Mouse (Mus musculus) heart, postnatal 14 days (tissue): ENCODE data around the gene Adsl. TPM values are rescaled to one million over a fixed set of nuclear protein-coding genes. Genes with fewer than 3 reads are reported as not detected.
A peak's percentile ranks its signal among the peaks of the same experiment; 100 is the strongest.
"Not testable (repeated sequence)": the region's sequence is repeated elsewhere in the genome, so short reads cannot be mapped to it uniquely, and the experiment has no call there.

Experiments
- DNase-seq, 2 experiments: peaks; one replicate each; pipeline ENCODE4 v3.0.0; 2021 to 2022
- intact Hi-C: fragments of 180-260 bp; cut with DNase I; formaldehyde crosslinking; loops from one replicate; pipeline ENCODE4 v1.15.1; 2025
- long read RNA-seq, 2 experiments: library from polyadenylated mRNA; stranded (forward); transcript quantifications; one replicate each; pipeline ENCODE4 v2.0.0; 2021
- total RNA-seq, 2 experiments: library from RNA; stranded (reverse); gene quantifications; 2 replicates each; pipeline ENCODE4 v1.2.3; 2021

Adsl gene
- 10 to 100 TPM; 84.9 to 94.4 TPM for total RNA-seq
- long read RNA-seq, experiment 1, transcript Adsl-201 (13 exons, 3,711 nt), result major isoform, 178 of 200 reads
- long read RNA-seq, experiment 1, partial matches to known transcripts, result 6 of 200 reads
- long read RNA-seq, experiment 1, other reads (novel, unspliced or antisense), result 16 of 200 reads
- long read RNA-seq, experiment 2, transcript Adsl-201 (13 exons, 3,711 nt), result major isoform, 133 of 150 reads
- long read RNA-seq, experiment 2, partial matches to known transcripts, result 10 of 150 reads
- long read RNA-seq, experiment 2, other reads (novel, unspliced or antisense), result 7 of 150 reads

GRCm38 (mm10) chr15:80948145-80949135, at the start of gene Adsl:
Gene Adsl (plus strand): TSS chr15:80948490.
- intact Hi-C loops, result loop anchor here (2.0 kb wide), 1 partner anchor 242 kb away; no protein-coding TSS in a partner anchor
- peak; percentile 90 to 91 for DNase-seq

DNA sequence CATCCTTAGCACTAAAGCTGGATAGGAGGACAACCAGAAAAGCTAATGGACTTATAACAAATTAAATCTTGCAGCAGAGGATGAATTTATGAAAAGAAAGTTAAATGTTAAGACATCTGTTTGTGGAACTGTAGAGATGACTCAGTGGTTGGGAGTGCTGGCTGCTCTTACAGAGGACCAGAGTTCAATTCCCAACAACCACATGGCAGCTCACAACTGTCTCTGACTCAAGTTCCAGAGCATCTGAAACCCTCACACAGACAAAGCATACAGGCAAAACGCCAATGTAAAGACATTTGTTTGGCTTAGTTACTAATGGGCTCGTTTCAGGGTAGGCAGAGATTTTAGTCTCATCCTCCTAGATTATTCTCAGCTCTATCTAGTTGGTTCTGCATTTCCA, 48.5 kb upstream of the Adsl start:
- DNase-seq, result no peak
- intact Hi-C loops, result no loop called here

- intact Hi-C loops, result no loop called here
- DNase-seq, result no peak
These were observed 46.3 kb upstream of the Adsl start for GRCm38 (mm10) chr15:80901806-80902513.

- intact Hi-C loops, result not testable (repeated sequence)
These were observed 43.5 kb upstream of the Adsl start for GRCm38 (mm10) chr15:80904776-80905175.

GRCm38 (mm10) chr15:80910183-80910582, 38.1 kb upstream of the Adsl start:
- intact Hi-C loops, result no loop called here
- no peak for DNase-seq

More at GRCm38 (mm10) chr15:80904776-80905175, 43.5 kb upstream of the Adsl start:
- DNase-seq, result not testable (repeated sequence)

GRCm38 (mm10) chr15:80910790-80911531, 37.3 kb upstream of the Adsl start:
- intact Hi-C loops, result no loop called here
- no peak for DNase-seq

GRCm38 (mm10) chr15:80912175-80912574, 36.1 kb upstream of the Adsl start:
- intact Hi-C loops, result no loop called here
- DNase-seq, result no peak

- intact Hi-C loops, result no loop called here
- no peak for DNase-seq
These were observed 34.5 kb upstream of the Adsl start for GRCm38 (mm10) chr15:80913803-80914202.

- intact Hi-C loops, result no loop called here
- DNase-seq, result peak in 1 of 2 experiments; percentile 50
These were observed 32.4 kb upstream of the Adsl start for GRCm38 (mm10) chr15:80915850-80916249.

DNA sequence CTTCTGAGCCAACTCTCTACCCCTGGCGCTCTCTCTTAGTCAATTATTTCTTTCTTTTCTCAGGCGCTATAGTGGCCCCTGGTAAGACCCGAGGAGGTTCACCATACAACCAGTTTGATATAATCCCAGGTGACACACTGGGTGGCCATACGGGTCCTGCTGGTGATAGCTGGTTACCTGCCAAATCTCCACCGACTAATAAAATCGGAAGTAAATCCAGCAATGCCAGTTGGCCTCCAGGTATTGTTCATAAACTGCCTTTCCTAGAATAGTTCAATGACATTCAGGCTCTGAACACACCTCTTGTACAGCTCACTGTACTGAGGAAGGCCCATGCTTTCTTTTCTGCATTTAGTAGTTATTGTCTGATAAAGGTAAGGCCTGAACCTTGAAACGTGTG, 31.7 kb upstream of the Adsl start:
- intact Hi-C loops, result no loop called here
- DNase-seq, result no peak

DNA sequence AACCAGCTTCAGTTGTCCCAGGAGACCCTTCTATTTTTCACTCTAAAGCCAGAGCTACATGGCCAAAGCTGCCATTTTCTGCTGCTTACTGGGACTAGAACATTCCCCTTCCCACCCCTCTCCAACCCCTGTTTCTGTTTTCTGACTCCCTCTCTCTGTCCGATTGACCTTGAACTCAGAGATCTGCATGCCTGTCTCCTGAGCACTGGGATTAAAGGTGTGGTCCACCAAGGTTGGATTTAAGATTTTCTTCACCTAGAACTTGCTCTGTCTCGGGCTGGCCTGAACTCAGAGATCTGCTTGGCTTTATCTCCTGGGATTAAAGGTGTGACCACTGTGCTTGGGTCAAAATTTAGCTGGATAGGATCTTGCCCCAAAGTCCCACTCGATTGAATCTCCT, 27.9 kb upstream of the Adsl start:
- intact Hi-C loops, result no loop called here
- no peak for DNase-seq

GRCm38 (mm10) chr15:80921781-80922180, 26.5 kb upstream of the Adsl start:
- intact Hi-C loops, result no loop called here
- no peak for DNase-seq

DNA sequence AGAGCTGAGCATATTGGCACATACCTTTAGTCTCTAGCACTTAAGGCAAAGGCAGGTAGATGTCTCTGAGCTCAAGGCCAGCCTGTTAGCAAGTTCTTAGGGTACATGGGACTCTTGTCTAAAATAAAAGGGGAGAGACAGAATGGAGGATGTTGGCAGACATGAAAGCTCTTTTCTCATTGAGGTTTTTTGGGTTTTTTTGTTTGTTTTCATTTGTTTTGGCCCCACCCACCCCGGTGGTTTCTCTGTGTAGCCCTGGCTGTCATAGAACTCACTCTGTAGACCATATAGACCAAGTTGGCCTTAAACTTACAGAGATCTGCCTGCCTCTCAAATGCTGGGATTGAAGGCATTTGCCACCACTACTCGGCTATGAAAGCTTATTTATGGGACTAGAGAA, 24.1 kb upstream of the Adsl start:
- intact Hi-C loops, result no loop called here
- DNase-seq, result no peak

DNA sequence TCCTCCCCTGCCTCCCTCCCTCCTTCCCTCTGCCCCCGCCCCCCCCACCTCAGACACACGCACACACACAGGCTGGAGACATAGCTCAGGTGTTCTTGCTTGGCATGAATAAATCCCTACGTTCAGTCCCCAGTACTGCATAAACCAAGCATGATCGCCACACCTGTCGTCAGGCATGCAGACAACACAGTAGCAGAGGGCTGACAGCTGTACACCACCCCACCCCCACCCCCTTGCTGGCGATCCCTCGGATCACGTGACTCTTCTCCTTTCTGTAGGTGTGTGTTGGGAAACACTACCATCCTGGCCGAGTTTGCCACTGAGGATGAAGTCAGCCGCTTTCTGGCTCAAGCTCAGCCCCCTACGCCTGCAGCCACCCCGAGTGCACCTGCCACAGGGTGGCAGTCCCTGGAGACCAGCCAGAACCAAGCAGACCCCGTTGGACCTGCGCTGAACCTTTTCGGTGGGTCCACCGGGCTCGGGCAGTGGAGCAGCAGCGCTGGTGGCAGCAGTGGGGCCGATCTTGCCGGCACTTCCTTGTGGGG, 19.4 kb upstream of the Adsl start:
- DNase-seq, result no peak
- intact Hi-C loops, result no loop called here

DNA sequence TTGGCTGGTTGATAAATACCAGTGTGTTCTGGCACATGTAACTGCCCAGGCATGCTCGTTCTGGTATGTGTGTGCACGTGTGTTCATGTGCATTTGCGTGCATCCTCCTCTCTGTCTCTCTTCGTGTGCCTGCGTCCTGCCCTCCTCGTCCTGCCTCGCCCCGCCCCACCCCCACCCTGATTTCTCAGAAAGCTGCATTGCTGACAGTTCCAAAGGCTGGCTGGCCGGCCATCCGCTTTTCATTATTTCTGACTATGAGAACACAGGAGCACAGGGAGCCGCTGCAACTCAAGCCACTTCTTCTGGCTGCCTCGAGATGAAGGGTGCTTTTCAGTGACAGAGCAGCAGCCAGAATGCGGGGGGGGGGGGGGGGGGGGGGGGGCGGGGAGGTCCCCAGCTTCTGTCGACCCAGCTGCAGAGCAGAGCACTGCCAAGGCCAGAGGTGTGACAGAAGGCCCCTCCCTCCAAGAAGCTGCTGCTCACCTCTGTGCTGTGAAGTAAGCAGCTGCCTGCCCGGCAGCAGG, 18.2 kb upstream of the Adsl start:
- DNase-seq, result no peak
- intact Hi-C loops, result no loop called here

DNA sequence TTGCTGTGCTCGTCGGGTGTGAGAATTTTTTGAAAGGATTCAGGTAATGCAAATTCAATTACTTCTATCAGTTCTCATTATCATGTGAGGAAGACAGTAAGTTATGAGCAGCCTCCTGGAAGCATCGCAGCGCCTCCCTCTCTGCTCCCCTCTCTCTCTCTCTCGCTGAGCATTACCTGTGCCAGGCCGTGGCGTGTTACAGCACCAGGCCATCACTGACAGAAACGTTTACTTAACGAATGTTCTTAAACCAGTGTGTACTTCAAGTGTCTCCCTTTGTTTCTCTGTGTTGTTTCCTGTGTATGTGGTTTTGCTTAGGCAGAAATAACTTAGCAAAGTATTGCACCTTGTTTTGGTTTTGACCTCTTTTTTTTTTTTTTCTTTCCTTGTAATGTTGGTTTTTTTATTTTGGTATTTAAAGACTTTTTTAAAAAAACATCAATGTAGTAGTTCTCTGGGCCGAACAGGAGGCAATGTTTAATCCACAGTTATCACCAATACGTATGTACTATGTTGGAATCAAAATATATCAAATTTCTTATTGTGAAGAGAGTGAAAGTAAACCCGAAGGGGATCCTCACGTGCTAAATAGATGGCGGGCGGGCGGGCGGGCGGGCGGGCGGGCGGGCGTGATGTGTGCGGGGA, 17.5 kb upstream of the Adsl start:
- DNase-seq, intact Hi-C loops: not testable (repeated sequence)

DNA sequence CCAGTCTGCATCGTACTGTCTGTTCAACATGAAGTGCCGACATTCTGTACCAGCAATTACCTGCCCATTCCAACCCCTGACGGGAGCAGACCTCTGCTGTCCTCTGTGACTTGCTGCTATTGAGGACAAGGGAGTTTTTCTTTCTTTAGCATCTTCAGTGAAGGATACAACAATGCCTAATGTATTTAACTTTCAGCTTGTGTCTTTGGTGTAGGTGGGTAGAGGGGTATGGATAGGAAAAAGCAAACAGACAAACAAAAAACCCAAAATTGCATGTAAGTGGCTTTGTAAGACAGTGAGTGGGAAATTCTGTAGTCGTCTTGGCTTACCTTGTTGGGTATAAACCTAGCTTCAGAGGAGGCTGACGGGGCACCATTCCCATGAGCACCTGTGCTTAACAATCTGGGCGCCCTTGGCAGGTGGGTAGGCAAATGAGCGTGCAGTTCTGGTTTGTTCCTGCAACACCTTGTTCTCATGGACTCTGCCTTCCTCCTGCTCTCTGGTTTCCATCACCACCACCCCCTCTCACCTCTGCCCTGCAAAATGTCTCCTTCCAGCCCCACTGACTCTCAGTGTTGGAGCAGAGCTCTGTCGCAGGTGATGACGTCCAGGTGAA, 16.8 kb upstream of the Adsl start:
- DNase-seq, result no peak
- intact Hi-C loops, result no loop called here

DNA sequence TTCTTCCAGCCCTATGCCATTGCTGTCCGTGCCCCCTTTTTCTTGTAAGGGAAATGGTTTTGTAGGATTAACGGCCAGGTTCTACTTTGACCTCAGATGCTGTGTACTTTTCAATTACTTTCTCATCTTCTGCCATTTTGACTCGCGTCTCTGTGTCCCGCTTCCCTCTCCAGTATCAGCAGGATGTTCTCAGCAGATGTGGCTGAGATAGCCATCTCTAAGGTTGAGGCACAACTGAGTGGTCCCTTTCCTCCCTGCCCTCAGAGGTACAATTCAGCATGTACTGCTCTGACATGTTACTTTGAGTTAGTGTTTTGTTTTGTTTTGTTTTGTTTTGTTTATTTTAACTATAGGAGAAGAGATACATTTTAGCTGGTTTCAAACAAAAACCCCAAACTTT, 13.4 kb upstream of the Adsl start:
- no peak for DNase-seq
- intact Hi-C loops, result no loop called here

DNA sequence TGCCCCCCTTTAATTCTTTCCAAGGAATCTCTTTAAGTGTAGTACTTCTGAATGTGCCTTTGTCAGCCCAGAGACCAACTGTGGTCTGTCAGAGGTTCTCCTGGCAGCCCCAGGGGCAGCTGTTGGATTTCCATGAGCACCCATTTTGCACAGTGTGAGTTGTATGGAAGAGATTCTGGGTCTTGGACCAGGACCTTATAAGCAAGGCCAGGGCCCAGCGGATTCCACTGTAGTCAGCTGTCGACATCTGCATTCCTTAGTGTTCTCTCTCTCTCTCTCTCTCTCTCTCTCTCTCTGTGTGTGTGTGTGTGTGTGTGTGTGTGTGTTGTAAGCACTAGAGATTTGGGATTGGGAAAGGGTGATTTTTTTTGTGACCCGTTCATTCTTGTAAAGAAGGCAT, 11.6 kb upstream of the Adsl start:
- intact Hi-C loops, result no loop called here
- peak; percentile 15 to 25 for DNase-seq
